Mouse (Mus musculus) bone marrow macrophage, adult 2 months (primary cell): ENCODE data around the gene Retreg3. TPM values are rescaled to one million over a fixed set of nuclear protein-coding genes. Genes with fewer than 3 reads are reported as not detected.
A peak's percentile ranks its signal among the peaks of the same experiment; 100 is the strongest.
"Not testable (repeated sequence)": the region's sequence is repeated elsewhere in the genome, so short reads cannot be mapped to it uniquely, and the experiment has no call there.

Experiments
- H3K27ac ChIP-seq: 2 replicates; pipeline ENCODE4 v1.5.1; 2012; ENCODE audit warnings: low read depth, low read length; ENCODE audit not compliant: insufficient read depth
- H3K4me1 ChIP-seq: 2 replicates; pipeline ENCODE4 v1.6.1; 2012; ENCODE audit warnings: low read length; ENCODE audit not compliant: control insufficient read depth, insufficient read depth
- H3K4me3 ChIP-seq: 2 replicates; pipeline ENCODE4 v1.5.1; 2012; ENCODE audit warnings: mild to moderate bottlenecking, low read length, moderate library complexity; ENCODE audit not compliant: insufficient read depth
- CTCF ChIP-seq: IDR thresholded peaks from 2 replicates; pipeline ENCODE4 v1.5.1; 2012; ENCODE audit warnings: low read depth, mild to moderate bottlenecking, low read length, moderate library complexity
- POLR2A ChIP-seq: IDR thresholded peaks from 2 replicates; pipeline ENCODE4 v1.6.1; 2012; ENCODE audit warnings: mild to moderate bottlenecking, low read depth, low read length, borderline replicate concordance
- polyA plus RNA-seq: library from polyadenylated mRNA; stranded (reverse); fragments of >200 nt; gene quantifications from 2 replicates; pipeline ENCODE4 v1.2.4, GENCODE M21; 2012; ENCODE audit not compliant: missing spikeins, insufficient read depth, insufficient read length

Retreg3 gene
- polyA plus RNA-seq, 1 experiment: 62.4 TPM

DNA sequence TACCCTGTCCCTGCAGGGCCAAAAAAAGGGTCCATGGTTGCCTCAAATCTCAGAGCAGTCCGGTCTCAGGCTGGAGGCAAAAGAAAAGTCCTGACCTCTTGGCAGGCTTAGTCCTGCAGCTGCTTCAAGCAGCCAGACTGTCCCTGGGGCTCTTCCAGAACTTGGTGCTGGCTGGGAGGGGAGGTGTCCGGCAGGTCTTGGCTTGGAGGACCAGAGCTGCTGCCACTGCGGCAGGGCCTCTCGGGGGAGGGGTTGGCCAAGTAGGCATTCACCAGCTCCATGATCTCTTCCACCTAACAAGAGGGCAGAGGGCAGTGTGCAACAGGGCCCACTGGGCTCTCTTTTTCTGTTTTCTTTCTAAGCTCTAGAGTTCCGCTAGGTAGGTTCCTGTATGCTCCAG, 43.1 kb upstream of the Retreg3 start:
- no peak overlapping the region for H3K4me3 ChIP-seq
- H3K4me1 ChIP-seq: peaks cover 5% of the 10 kb centered on the region; the same call in 1 of the 2 replicates
- TF ChIP-seq CTCF: no peak
- no peak for TF ChIP-seq POLR2A
- no peak overlapping the region for H3K27ac ChIP-seq

DNA sequence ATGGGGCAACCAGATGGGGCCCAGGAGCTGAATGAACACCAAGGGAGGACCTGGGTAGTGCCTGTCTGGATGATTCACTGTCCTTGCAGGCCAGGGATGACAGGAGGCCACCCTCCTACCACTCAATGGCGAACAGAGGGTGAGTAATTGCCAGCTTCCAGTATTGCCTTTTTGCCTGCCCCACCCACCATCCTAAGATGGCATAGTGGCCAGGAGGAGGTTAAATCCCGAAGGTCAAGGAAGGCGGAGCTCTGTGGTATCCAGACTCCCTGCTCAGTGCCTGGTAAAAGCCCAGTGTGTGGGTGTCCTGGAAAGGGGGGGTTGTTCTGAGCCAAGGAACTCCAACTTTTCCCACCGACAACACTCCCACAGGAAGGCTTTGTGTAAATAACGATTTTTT, 42.6 kb upstream of the Retreg3 start:
- H3K4me1 ChIP-seq: peaks cover 3% of the 10 kb centered on the region; the same call in 1 of the 2 replicates
- H3K27ac ChIP-seq: no peak overlapping the region
- no peak for TF ChIP-seq POLR2A
- no peak for TF ChIP-seq CTCF
- H3K4me3 ChIP-seq: no peak overlapping the region

- Histone ChIP-seq H3K4me1 (peaks cover 3% of the 10 kb centered on the region; the same call in 1 of the 2 replicates), H3K4me3 (no peak overlapping the region), H3K27ac (no peak overlapping the region)
- no peak for TF ChIP-seq POLR2A
Measured at GRCm38 (mm10) chr11:101161551-101161950, 41.9 kb upstream of the Retreg3 start.

DNA sequence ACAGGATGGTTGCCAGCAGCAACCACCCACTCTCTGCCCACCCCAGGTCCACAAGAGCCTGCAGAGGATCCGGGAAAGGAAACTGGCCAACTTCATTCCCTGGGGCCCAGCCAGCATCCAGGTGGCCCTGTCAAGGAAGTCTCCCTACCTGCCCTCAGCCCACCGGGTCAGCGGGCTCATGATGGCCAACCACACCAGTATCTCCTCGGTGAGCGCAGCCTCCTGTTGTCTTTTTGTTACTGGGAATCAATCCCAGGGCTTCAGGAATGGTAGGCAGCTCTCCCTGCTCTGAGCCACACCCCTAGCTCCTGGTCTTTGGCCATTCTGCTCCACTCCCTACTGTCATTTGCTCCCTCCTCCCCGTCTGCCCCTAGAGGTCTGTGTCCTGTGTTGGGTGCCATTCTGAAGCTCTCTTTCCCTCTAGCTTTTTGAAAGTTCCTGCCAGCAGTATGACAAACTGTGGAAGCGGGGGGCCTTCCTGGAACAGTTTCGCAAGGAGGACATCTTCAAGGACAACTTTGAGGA, 41.4 kb upstream of the Retreg3 start:
- not testable (repeated sequence) for H3K4me1 ChIP-seq, H3K4me3 ChIP-seq, H3K27ac ChIP-seq

DNA sequence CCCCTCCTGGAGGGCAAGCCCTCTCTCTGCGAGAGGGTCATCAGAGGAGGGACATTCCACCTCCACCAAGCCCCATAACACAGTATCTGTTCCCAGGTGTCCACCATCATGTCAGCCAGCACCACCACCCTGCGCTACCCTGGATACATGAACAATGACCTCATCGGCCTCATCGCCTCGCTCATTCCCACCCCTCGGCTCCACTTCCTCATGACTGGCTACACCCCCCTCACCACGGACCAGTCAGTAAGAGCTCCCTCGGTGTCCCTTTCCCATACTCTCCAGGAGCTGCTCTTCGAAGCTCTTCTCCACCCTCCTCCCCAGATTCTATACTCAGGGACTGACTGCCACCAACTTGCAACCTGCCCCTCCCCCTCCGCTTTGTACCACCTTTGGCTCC, 40.5 kb upstream of the Retreg3 start:
- H3K4me3 ChIP-seq, H3K27ac ChIP-seq, H3K4me1 ChIP-seq: not testable (repeated sequence)

GRCm38 (mm10) chr11:101155728-101156371, 36.2 kb upstream of the Retreg3 start, which contains the start of gene Tubg2:
Gene Tubg2, plus strand, starts transcription at chr11:101155907.
- TF ChIP-seq CTCF (no peak), POLR2A (no peak)
- Histone ChIP-seq H3K27ac (no peak within 1 kb of the TSS), H3K4me3 (peak within 1 kb of the TSS; percentile 29), H3K4me1 (0 out of 2 replicates have a peak, but pooled peaks cover 2% of the 10 kb centered on the region)

DNA sequence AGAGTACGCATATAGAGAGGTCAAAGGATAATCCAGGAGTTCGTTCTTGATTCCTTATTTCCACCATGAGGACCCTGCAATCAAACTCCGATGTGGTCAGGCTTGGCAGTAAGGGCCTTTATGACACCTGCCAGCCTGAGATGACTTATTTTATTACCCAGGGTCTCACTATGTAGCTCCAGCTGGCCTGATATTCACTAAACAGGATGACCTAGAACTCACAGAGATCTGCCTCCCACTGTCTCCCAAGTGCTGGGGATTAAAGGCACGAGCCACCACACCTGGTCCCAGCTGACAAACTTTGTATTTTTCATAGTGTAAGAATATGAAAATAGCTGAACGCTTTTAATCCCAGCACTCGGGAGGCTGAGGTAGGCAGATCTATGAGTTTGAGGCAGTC, 35.5 kb upstream of the Retreg3 start:
- TF ChIP-seq POLR2A (no peak), CTCF (no peak)
- Histone ChIP-seq H3K27ac (no peak overlapping the region), H3K4me1 (no peaks in the 10 kb centered on the region), H3K4me3 (no peak overlapping the region)

DNA sequence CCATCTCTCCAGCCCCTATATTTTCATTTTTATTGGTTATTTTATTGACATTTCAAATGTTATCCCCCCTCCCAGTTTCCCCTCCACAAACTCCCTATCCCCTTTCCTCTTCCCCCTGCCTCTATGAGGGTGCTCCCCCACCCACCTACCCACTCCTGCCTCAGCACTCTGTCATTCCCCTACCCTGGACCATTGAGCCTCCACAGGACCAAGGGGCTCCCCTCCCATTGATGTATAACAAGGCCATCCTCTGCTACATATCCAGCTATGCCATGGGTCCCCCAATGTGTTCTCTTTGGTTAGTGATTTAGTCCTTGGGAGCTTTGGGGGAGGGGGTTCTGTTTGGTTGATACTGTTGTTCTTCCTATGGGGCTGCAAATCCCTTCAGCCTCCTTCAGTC, 35.0 kb upstream of the Retreg3 start:
- Histone ChIP-seq H3K4me3 (no peak overlapping the region), H3K27ac (no peak overlapping the region), H3K4me1 (peaks cover 2% of the 10 kb centered on the region; the same call in 1 of the 2 replicates)
- TF ChIP-seq CTCF: no peak

GRCm38 (mm10) chr11:101152825-101153224, 33.1 kb upstream of the Retreg3 start:
- Histone ChIP-seq H3K27ac (no peak overlapping the region), H3K4me1 (peaks cover 9% of the 10 kb centered on the region), H3K4me3 (no peak overlapping the region)
- TF ChIP-seq POLR2A: no peak
- no peak for TF ChIP-seq CTCF

DNA sequence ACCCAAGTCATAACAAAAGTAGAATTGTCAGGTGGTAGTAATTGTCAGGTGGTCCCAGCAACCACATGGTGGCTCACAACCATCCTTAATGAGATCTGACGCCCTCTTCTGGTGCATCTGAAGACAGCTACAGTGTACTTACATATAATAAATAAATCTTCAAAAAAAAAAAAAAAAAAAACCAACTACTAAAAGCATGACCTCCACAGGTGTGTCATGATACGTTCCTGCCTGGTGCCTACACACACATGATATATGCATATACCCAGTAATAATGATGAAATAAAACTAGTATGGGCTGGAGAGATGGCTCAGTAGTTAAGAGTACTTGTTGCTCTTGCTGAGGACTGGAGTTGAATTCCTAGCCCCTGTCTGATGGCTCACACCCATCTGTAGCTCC, 31.4 kb upstream of the Retreg3 start:
- Histone ChIP-seq H3K4me3 (no peak overlapping the region), H3K4me1 (peaks cover 9% of the 10 kb centered on the region), H3K27ac (no peak overlapping the region)
- TF ChIP-seq POLR2A (no peak), CTCF (no peak)
